Mouse (Mus musculus) kidney, postnatal 0 days (tissue): ENCODE data around the gene Rab1a. TPM values are rescaled to one million over a fixed set of nuclear protein-coding genes. Genes with fewer than 3 reads are reported as not detected.

Source experiments
- ATAC-seq: fragments of 200-750 bp; cut with Nextera tagmentation; replicated peaks from 2 replicates; pipeline ENCODE4 v1.8.0; 2017; ENCODE audit warnings: low read depth, moderate number of reproducible peaks, moderate TSS enrichment, moderate library complexity; ENCODE audit not compliant: low FRiP score
- DNase-seq: peaks from one replicate; pipeline ENCODE4 v3.0.0-alpha.2; 2016; ENCODE audit warnings: low spot score
- H3K27ac ChIP-seq: fragments of 300-500 bp; sonication (generic); 2 replicates; pipeline ENCODE4 v1.5.1; 2014; ENCODE audit warnings: mild to moderate bottlenecking
- H3K27me3 ChIP-seq: fragments of 300-500 bp; sonication (generic); 2 replicates; pipeline ENCODE4 v1.6.1; 2014; ENCODE audit warnings: low read length, mixed read lengths; ENCODE audit not compliant: insufficient read depth
- H3K36me3 ChIP-seq: fragments of 300-500 bp; sonication (generic); 2 replicates; pipeline ENCODE4 v1.6.1; 2014; ENCODE audit warnings: low read length, mixed read lengths; ENCODE audit not compliant: insufficient read depth
- H3K4me1 ChIP-seq: fragments of 300-500 bp; sonication (generic); replicated peaks from 2 replicates; pipeline ENCODE4 v1.6.1; 2014; ENCODE audit warnings: antibody characterized with exemption, low read length, mixed read lengths; ENCODE audit not compliant: insufficient read depth
- H3K4me2 ChIP-seq: fragments of 300-500 bp; sonication (generic); 2 replicates; pipeline ENCODE4 v1.6.1; 2014; ENCODE audit warnings: mild to moderate bottlenecking, low read length, moderate library complexity, mixed read lengths
- H3K4me3 ChIP-seq: fragments of 300-500 bp; sonication (generic); replicated peaks from 2 replicates; pipeline ENCODE4 v1.5.1; 2014; ENCODE audit warnings: low read depth, low read length
- H3K9ac ChIP-seq: fragments of 300-500 bp; sonication (generic); 2 replicates; pipeline ENCODE4 v1.6.1; 2014; ENCODE audit warnings: low read depth, low read length
- H3K9me3 ChIP-seq: fragments of 300-500 bp; sonication (generic); replicated peaks from 2 replicates; pipeline ENCODE4 v1.6.1; 2016; ENCODE audit warnings: low read length, inconsistent platforms, mixed read lengths
- CTCF ChIP-seq: IDR thresholded peaks from 2 replicates; pipeline ENCODE4 v1.5.1; 2016; ENCODE audit warnings: antibody characterized with exemption, low read depth, mild to moderate bottlenecking, moderate library complexity
- WGBS: fragments of 180-500 bp; shearing (Covaris S2); extraction: QIAGEN DNeasy Blood & Tissue Kit; methylation state at CpG from one replicate; pipeline ENCODE4 v1.1.7; 2014; 5-methylcytosine and 5-hydroxymethylcytosine counted together
- polyA plus RNA-seq: library from polyadenylated mRNA; unstranded; fragments of >200 nt; fragmentation: Nextera tagmentation; extraction: Ambion mirVana; gene quantifications from 2 replicates; pipeline ENCODE4 v1.2.1, GENCODE M21; 2015

The Rab1a gene
- polyA plus RNA-seq, 1 experiment from 2014 or later, result 322 TPM

GRCm38 (mm10) chr11:20249296-20250110 lies 48.3 kb downstream of the Rab1a start, which contains the start of gene Cep68:
Gene Cep68 (minus strand): TSS chr11:20249429.
- peak; percentile 44; the same call in 1 of the 2 replicates for TF ChIP-seq CTCF
- H3K36me3 ChIP-seq, result 0 out of 2 replicates have a peak, but pooled peaks cover 2% of the 10 kb centered on the region
- ATAC-seq (peak; percentile 99), DNase-seq (peak; percentile 99)
- H3K4me2 ChIP-seq, result peak within 1 kb of the TSS; percentile 81
- peak within 1 kb of the TSS; percentile 90 for H3K4me3 ChIP-seq
- H3K9me3 ChIP-seq, result no peaks in the 10 kb centered on the region
- H3K27ac ChIP-seq, result peak within 1 kb of the TSS; percentile 92
- peak within 1 kb of the TSS; percentile 94 for H3K9ac ChIP-seq
- WGBS, result under 1% methylated on average over 57 of the region's 59 CpGs
- no peaks in the 10 kb centered on the region for H3K27me3 ChIP-seq
- H3K4me1 ChIP-seq, result peaks cover 12% of the 10 kb centered on the region

- peaks cover 11% of the 10 kb centered on the region for H3K4me1 ChIP-seq
- no peak overlapping the region for H3K4me2 ChIP-seq
- ATAC-seq (no peak), DNase-seq (no peak)
- no peak for TF ChIP-seq CTCF
- 78% methylated on average over 6 of the region's 6 CpGs for WGBS
- H3K27me3 ChIP-seq, result no peaks in the 10 kb centered on the region
- no peak overlapping the region for H3K27ac ChIP-seq
- no peaks in the 10 kb centered on the region for H3K9me3 ChIP-seq
- H3K4me3 ChIP-seq, result no peak overlapping the region
- H3K36me3 ChIP-seq, result 0 out of 2 replicates have a peak, but pooled peaks cover 2% of the 10 kb centered on the region
- no peak overlapping the region for H3K9ac ChIP-seq
These were observed 49.4 kb downstream of the Rab1a start for GRCm38 (mm10) chr11:20250476-20251178.

GRCm38 (mm10) chr11:20253088-20253487 lies 51.9 kb downstream of the Rab1a start:
- no peak overlapping the region for H3K4me2 ChIP-seq
- H3K9me3 ChIP-seq, result no peaks in the 10 kb centered on the region
- no peaks in the 10 kb centered on the region for H3K36me3 ChIP-seq
- ATAC-seq, result no peak
- H3K4me3 ChIP-seq, result no peak overlapping the region
- no peaks in the 10 kb centered on the region for H3K27me3 ChIP-seq
- DNase-seq, result no peak
- no peak for TF ChIP-seq CTCF
- WGBS, result 76% methylated on average over 2 of the region's 2 CpGs
- no peak overlapping the region for H3K9ac ChIP-seq
- peaks cover 4% of the 10 kb centered on the region for H3K4me1 ChIP-seq
- no peak overlapping the region for H3K27ac ChIP-seq

- Histone ChIP-seq H3K36me3 (no peaks in the 10 kb centered on the region), H3K9ac (no peak overlapping the region), H3K27ac (no peak overlapping the region), H3K4me2 (no peak overlapping the region), H3K4me3 (no peak overlapping the region), H3K4me1 (no peaks in the 10 kb centered on the region; the same call in 1 of the 2 replicates), H3K9me3 (no peaks in the 10 kb centered on the region), H3K27me3 (no peaks in the 10 kb centered on the region)
- WGBS, result 70% methylated on average over 4 of the region's 4 CpGs
- DNase-seq, result no peak
- no peak for TF ChIP-seq CTCF
- no peak for ATAC-seq
These were observed 53.6 kb downstream of the Rab1a start for GRCm38 (mm10) chr11:20254791-20255190.

- WGBS, result 65% methylated on average over 8 of the region's 8 CpGs
- ATAC-seq (no peak), DNase-seq (peak; percentile 85)
- H3K36me3 ChIP-seq, result no peaks in the 10 kb centered on the region
- H3K27ac ChIP-seq, result no peak overlapping the region
- no peaks in the 10 kb centered on the region for H3K27me3 ChIP-seq
- H3K4me2 ChIP-seq, result no peak overlapping the region
- H3K4me3 ChIP-seq, result no peak overlapping the region
- no peaks in the 10 kb centered on the region for H3K9me3 ChIP-seq
- H3K9ac ChIP-seq, result no peak overlapping the region
- H3K4me1 ChIP-seq, result no peaks in the 10 kb centered on the region
- TF ChIP-seq CTCF, result peak; percentile 68
These were observed 61.6 kb downstream of the Rab1a start for GRCm38 (mm10) chr11:20262628-20263380.

- Histone ChIP-seq H3K27ac (no peak overlapping the region), H3K9ac (no peak overlapping the region), H3K36me3 (no peaks in the 10 kb centered on the region), H3K27me3 (no peaks in the 10 kb centered on the region), H3K4me2 (no peak overlapping the region), H3K4me1 (no peaks in the 10 kb centered on the region), H3K4me3 (no peak overlapping the region), H3K9me3 (no peaks in the 10 kb centered on the region)
- WGBS, result 91% methylated on average over 6 of the region's 6 CpGs
- no peak for ATAC-seq
- DNase-seq, result no peak
- no peak for TF ChIP-seq CTCF
These were observed 68.7 kb downstream of the Rab1a start for GRCm38 (mm10) chr11:20269885-20270284.
